In genomic region chr2:72398227-72398626, GRCm38 (mm10) we compare ENCODE assay signal across 7 mouse cellular contexts.
DNase-seq lines count a peak whose midpoint lies in the region; ATAC-seq lines count a peak whose summit lies in the region.

No protein-coding gene starts in this region.

- H3K4me1 ChIP-seq in neural tube, embryonic 11.5 days (ENCODE audit: control insufficient read depth, insufficient read depth, low read length): no peaks in the 10 kb centered on the region

- no peaks in the 10 kb centered on the region for H3K27me3 ChIP-seq in neural tube, embryonic 11.5 days (ENCODE audit: control insufficient read depth, insufficient read depth, low read length)

- DNase-seq in right cerebral cortex, postnatal 14 days: peak; percentile 29
- DNase-seq in right cerebral cortex, adult 2 months (ENCODE audit: low spot score in 2 of 2): no peak
- peak; percentile 38 to 46 for DNase-seq in adrenal gland, postnatal 4 days (ENCODE audit: low spot score in 2 of 2)
- peak; percentile 81 to 87 for DNase-seq in kidney, postnatal 4 days
- peak; percentile 52 for DNase-seq in neural tube, embryonic 11.5 days (ENCODE audit: low spot score)
- peak; percentile 92 for DNase-seq in thymus, postnatal 4 days

- H3K9me3 ChIP-seq in neural tube, embryonic 11.5 days (ENCODE audit: control insufficient read depth, low read length): no peaks in the 10 kb centered on the region

- no peak overlapping the region for H3K4me3 ChIP-seq in neural tube, embryonic 11.5 days (ENCODE audit: low read depth, low read length)

- H3K36me3 ChIP-seq in neural tube, embryonic 11.5 days (ENCODE audit: control insufficient read depth, insufficient read depth, low read length): no peaks in the 10 kb centered on the region

- no peak overlapping the region for H3K27ac ChIP-seq in neural tube, embryonic 11.5 days (ENCODE audit: low read depth, low read length)

- ATAC-seq in granulocyte monocyte progenitor cell, adult 5-6 weeks (replicated peaks; ENCODE audit: poor library complexity, severe bottlenecking): peak; percentile 96
- ATAC-seq in neural tube, embryonic 11.5 days (ENCODE audit: insufficient read depth, low FRiP score, low TSS enrichment): no peak

- 22% methylated on average over 13 of the region's 13 CpGs for WGBS in neural tube, embryonic 11.5 days

- no peak overlapping the region for H3K4me2 ChIP-seq in neural tube, embryonic 11.5 days (ENCODE audit: low read depth)

- no peak overlapping the region for H3K9ac ChIP-seq in neural tube, embryonic 11.5 days (ENCODE audit: low read length)

Comparison
In these comparisons a context has a peak if more than half of its experiments do, and no peak if none do; other contexts are left out.
1. DNase-seq: peak in right cerebral cortex, postnatal 14 days (single experiment), adrenal gland, postnatal 4 days (2 of 2), kidney, postnatal 4 days (2 of 2), neural tube, embryonic 11.5 days (single experiment) and thymus, postnatal 4 days (single experiment); none in right cerebral cortex, adult 2 months (0 of 2).